Mouse (Mus musculus) right cerebral cortex, adult 18-20 months (tissue): ENCODE data around the gene Cyp1a1.
A peak's percentile ranks its signal among the peaks of the same experiment; 100 is the strongest.

Source experiments
- DNase-seq: peaks from one replicate; pipeline ENCODE4 v3.0.0; 2022; ENCODE audit warnings: mixed read lengths

Cyp1a1 gene

GRCm38 (mm10) chr9:57687751-57688150 lies at the start of gene Cyp1a1:
Gene Cyp1a1, plus strand, starts transcription at chr9:57687928.
- no peak for DNase-seq

- no peak for DNase-seq
Measured at GRCm38 (mm10) chr9:57638651-57639459, 48.9 kb upstream of the Cyp1a1 start.

GRCm38 (mm10) chr9:57639661-57640328 lies 47.9 kb upstream of the Cyp1a1 start:
- DNase-seq = no peak

- peak; percentile 39 for DNase-seq
Measured at GRCm38 (mm10) chr9:57640384-57640783, 47.3 kb upstream of the Cyp1a1 start.

- DNase-seq = no peak
Measured at GRCm38 (mm10) chr9:57641022-57641421, 46.7 kb upstream of the Cyp1a1 start.

- no peak for DNase-seq
Measured at GRCm38 (mm10) chr9:57641775-57642550, 45.8 kb upstream of the Cyp1a1 start.

- no peak for DNase-seq
Measured at GRCm38 (mm10) chr9:57643169-57643855, 44.4 kb upstream of the Cyp1a1 start.

GRCm38 (mm10) chr9:57643856-57644180 lies 43.9 kb upstream of the Cyp1a1 start:
- DNase-seq = no peak

- no peak for DNase-seq
Measured at GRCm38 (mm10) chr9:57644442-57644943, 43.2 kb upstream of the Cyp1a1 start.

- DNase-seq = peak; percentile 89
Measured at GRCm38 (mm10) chr9:57644944-57645893, 42.5 kb upstream of the Cyp1a1 start.

GRCm38 (mm10) chr9:57646551-57647103 lies 41.1 kb upstream of the Cyp1a1 start:
- no peak for DNase-seq

- DNase-seq = no peak
Measured at GRCm38 (mm10) chr9:57647286-57648108, 40.2 kb upstream of the Cyp1a1 start.

- no peak for DNase-seq
Measured at GRCm38 (mm10) chr9:57650130-57650785, 37.5 kb upstream of the Cyp1a1 start.

GRCm38 (mm10) chr9:57650786-57651311 lies 36.9 kb upstream of the Cyp1a1 start:
- no peak for DNase-seq

GRCm38 (mm10) chr9:57652351-57652750 lies 35.4 kb upstream of the Cyp1a1 start:
- no peak for DNase-seq

GRCm38 (mm10) chr9:57652855-57653254 lies 34.9 kb upstream of the Cyp1a1 start:
- no peak for DNase-seq

- no peak for DNase-seq
Measured at GRCm38 (mm10) chr9:57653283-57653682, 34.4 kb upstream of the Cyp1a1 start, which contains the start of gene Csk. Gene Csk, minus strand, starts transcription at chr9:57653631.

GRCm38 (mm10) chr9:57654966-57655365 lies 32.8 kb upstream of the Cyp1a1 start:
- DNase-seq = no peak

GRCm38 (mm10) chr9:57655749-57656148 lies 32.0 kb upstream of the Cyp1a1 start:
- peak; percentile 90 for DNase-seq
